Mouse (Mus musculus) limb, embryonic 12.5 days (tissue): ENCODE measurements around the gene Vma21. TPM values are rescaled to one million over a fixed set of nuclear protein-coding genes. Genes with fewer than 3 reads are reported as not detected.

Experiments used
- ATAC-seq: fragments of 200-750 bp; cut with Nextera tagmentation; 2 replicates; pipeline ENCODE4 v1.8.0; 2017; ENCODE audit warnings: low read depth, moderate TSS enrichment; ENCODE audit not compliant: insufficient number of reproducible peaks, insufficient read depth, low FRiP score, low TSS enrichment
- H3K27ac ChIP-seq: fragments of 300-500 bp; sonication (generic); 2 replicates; pipeline ENCODE4 v1.5.1; 2016; ENCODE audit warnings: mild to moderate bottlenecking, moderate library complexity
- H3K27me3 ChIP-seq: fragments of 300-500 bp; sonication (generic); 2 replicates; pipeline ENCODE4 v1.6.1; 2016; ENCODE audit warnings: mild to moderate bottlenecking, moderate library complexity
- H3K36me3 ChIP-seq: fragments of 300-500 bp; sonication (generic); 2 replicates; pipeline ENCODE4 v1.6.1; 2016; ENCODE audit warnings: mild to moderate bottlenecking, moderate library complexity
- H3K4me1 ChIP-seq: fragments of 300-500 bp; sonication (generic); replicated peaks from 2 replicates; pipeline ENCODE4 v1.6.1; 2016
- H3K4me2 ChIP-seq: fragments of 300-500 bp; sonication (generic); 2 replicates; pipeline ENCODE4 v1.6.1; 2016; ENCODE audit warnings: mild to moderate bottlenecking, moderate library complexity
- H3K4me3 ChIP-seq: fragments of 300-500 bp; sonication (generic); replicated peaks from 2 replicates; pipeline ENCODE4 v1.5.1; 2016; ENCODE audit warnings: mild to moderate bottlenecking
- H3K9ac ChIP-seq: fragments of 300-500 bp; sonication (generic); replicated peaks from 2 replicates; pipeline ENCODE4 v1.6.1; 2016; ENCODE audit warnings: mild to moderate bottlenecking, moderate library complexity
- H3K9me3 ChIP-seq: fragments of 300-500 bp; sonication (generic); 2 replicates; pipeline ENCODE4 v1.6.1; 2016; ENCODE audit warnings: mild to moderate bottlenecking, moderate library complexity
- WGBS: fragments of 180-500 bp; shearing (Covaris S2); methylation state at CpG from one replicate; pipeline ENCODE4 v1.1.7; 2016; 5-methylcytosine and 5-hydroxymethylcytosine counted together
- polyA plus RNA-seq: library from polyadenylated mRNA; unstranded; fragments of >200 nt; fragmentation: Nextera tagmentation; extraction: Ambion mirVana; gene quantifications from 2 replicates; pipeline ENCODE4 v1.2.1, GENCODE M21; 2016

Vma21 gene
- 38.6 and 41.1 TPM in 2 replicates for polyA plus RNA-seq

DNA sequence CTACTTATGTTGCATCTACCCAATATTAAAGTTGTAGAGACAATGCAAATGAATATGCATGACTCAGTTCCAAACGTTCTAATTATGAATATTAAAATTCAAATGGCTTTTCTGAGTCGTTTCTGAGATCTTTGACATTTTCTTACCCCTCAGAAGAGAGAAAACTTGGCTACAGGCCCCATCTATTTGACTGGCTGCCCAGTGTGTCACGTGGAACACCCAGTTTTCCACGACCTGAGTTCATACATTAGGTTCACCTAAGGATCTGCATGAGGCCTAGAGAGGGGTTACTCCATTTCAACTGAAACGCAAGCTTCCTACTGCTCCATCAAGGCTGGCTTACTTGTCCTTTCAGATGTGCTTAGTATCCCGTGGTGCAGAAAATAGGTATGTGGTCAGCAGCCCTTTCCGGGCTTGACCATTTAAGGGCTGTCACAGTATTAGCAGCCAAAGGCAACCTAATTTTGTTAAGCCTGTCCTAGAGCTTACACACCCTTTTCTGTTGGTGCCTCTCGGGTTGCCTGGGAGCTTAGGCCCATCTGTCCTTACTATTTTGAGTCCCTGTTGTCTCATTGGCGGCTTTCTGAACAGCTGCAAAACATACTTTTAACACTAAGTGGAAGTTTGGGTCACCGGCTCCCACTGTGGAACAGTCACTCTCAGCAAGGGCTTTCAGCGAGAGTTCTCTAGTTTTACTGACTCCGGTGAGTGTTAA, at the start of gene Vma21:
Gene Vma21, plus strand, starts transcription at position 294 of the 715 bp plus-strand sequence.
- no peaks in the 10 kb centered on the region for H3K9me3 ChIP-seq
- peak within 1 kb of the TSS; percentile 63 for H3K4me3 ChIP-seq
- peaks cover 9% of the 10 kb centered on the region for H3K27me3 ChIP-seq
- H3K9ac ChIP-seq = peak within 1 kb of the TSS; percentile 72
- peak within 1 kb of the TSS; percentile 83 for H3K27ac ChIP-seq
- H3K4me2 ChIP-seq = peak within 1 kb of the TSS; percentile 54
- ATAC-seq = no peak; the same call in 1 of the 2 replicates
- no peaks in the 10 kb centered on the region for H3K4me1 ChIP-seq
- no peaks in the 10 kb centered on the region for H3K36me3 ChIP-seq
- WGBS = 43% methylated on average over 12 of the region's 12 CpGs

- no peaks in the 10 kb centered on the region for H3K9me3 ChIP-seq
- no peaks in the 10 kb centered on the region for H3K4me1 ChIP-seq
- no peaks in the 10 kb centered on the region for H3K36me3 ChIP-seq
- 55% methylated on average over 1 of the region's 1 CpGs for WGBS
- H3K27ac ChIP-seq = no peak overlapping the region
- no peak for ATAC-seq
- H3K4me2 ChIP-seq = no peak overlapping the region
- no peak overlapping the region for H3K4me3 ChIP-seq
- H3K9ac ChIP-seq = no peak overlapping the region
- H3K27me3 ChIP-seq = no peaks in the 10 kb centered on the region
Measured at GRCm38 (mm10) chrX:71767909-71768308, 47.8 kb upstream of the Vma21 start.

DNA sequence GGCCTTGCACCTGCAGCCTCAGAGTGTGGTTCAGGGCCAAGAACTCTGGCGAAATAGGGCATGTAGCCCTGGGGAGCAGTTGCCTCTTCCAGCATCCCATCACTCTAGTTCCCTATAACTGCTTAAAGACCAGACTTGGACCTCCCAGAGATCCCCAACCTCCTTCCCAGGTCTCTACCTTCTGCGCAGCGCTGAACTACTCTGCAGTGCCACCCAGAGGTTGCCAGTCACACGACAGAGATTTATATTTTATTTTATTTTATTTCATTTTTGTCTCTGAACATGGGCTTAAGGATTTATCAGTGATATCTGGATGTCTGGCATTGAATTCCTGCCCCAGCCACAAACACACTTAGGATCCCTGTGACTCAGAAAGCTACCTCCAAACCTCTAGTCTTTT, 24.6 kb upstream of the Vma21 start:
- no peak overlapping the region for H3K4me3 ChIP-seq
- H3K36me3 ChIP-seq = no peaks in the 10 kb centered on the region
- H3K27ac ChIP-seq = no peak overlapping the region
- no peaks in the 10 kb centered on the region for H3K27me3 ChIP-seq
- H3K9me3 ChIP-seq = no peaks in the 10 kb centered on the region
- H3K9ac ChIP-seq = no peak overlapping the region
- H3K4me2 ChIP-seq = no peak overlapping the region
- ATAC-seq = no peak
- 10% methylated on average over 4 of the region's 4 CpGs for WGBS
- H3K4me1 ChIP-seq = no peaks in the 10 kb centered on the region

DNA sequence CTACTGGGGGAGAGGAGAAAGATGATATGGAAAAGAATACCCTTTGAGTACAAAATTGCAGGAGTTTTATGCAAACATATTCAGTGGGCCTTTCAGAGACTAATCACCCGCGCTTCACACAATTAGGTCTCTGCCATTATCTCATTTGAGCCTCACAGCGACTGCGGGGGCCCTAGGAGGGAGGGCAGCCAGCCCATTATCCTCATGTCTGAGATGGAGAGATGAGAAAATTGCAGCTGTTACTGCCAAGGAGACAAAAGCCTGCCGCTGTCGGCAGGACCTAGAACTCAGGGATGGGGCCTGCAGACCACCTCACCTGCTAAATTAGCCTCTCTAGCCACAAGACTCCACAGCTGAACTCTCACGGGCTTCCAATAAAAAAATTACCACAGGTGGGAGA, 18.0 kb upstream of the Vma21 start:
- Histone ChIP-seq H3K9ac (no peak overlapping the region), H3K4me1 (no peaks in the 10 kb centered on the region), H3K4me2 (no peak overlapping the region), H3K36me3 (no peaks in the 10 kb centered on the region), H3K27ac (no peak overlapping the region), H3K27me3 (peaks cover 9% of the 10 kb centered on the region), H3K9me3 (no peaks in the 10 kb centered on the region), H3K4me3 (no peak overlapping the region)
- WGBS = 66% methylated on average over 7 of the region's 7 CpGs
- no peak for ATAC-seq

- no peak overlapping the region for H3K9ac ChIP-seq
- ATAC-seq = no peak
- no peaks in the 10 kb centered on the region for H3K9me3 ChIP-seq
- H3K27ac ChIP-seq = no peak overlapping the region
- no peaks in the 10 kb centered on the region for H3K4me1 ChIP-seq
- H3K36me3 ChIP-seq = no peaks in the 10 kb centered on the region
- 56% methylated on average over 5 of the region's 5 CpGs for WGBS
- no peak overlapping the region for H3K4me3 ChIP-seq
- H3K4me2 ChIP-seq = no peak overlapping the region
- H3K27me3 ChIP-seq = peaks cover 9% of the 10 kb centered on the region
Measured at GRCm38 (mm10) chrX:71798883-71799282, 16.8 kb upstream of the Vma21 start.

GRCm38 (mm10) chrX:71811966-71812835, 3.5 kb upstream of the Vma21 start:
- 31% methylated on average over 5 of the region's 5 CpGs for WGBS
- Histone ChIP-seq H3K9me3 (no peaks in the 10 kb centered on the region), H3K4me3 (no peak overlapping the region), H3K9ac (no peak overlapping the region), H3K4me1 (no peaks in the 10 kb centered on the region), H3K27ac (no peak overlapping the region), H3K36me3 (no peaks in the 10 kb centered on the region), H3K4me2 (no peak overlapping the region), H3K27me3 (peaks cover 9% of the 10 kb centered on the region)
- no peak for ATAC-seq

GRCm38 (mm10) chrX:71816401-71816857, 705 bp downstream of the Vma21 start:
- peaks cover 9% of the 10 kb centered on the region for H3K27me3 ChIP-seq
- no peaks in the 10 kb centered on the region for H3K36me3 ChIP-seq
- H3K9me3 ChIP-seq = no peaks in the 10 kb centered on the region
- peak overlapping the region; percentile 72 for H3K9ac ChIP-seq
- H3K4me3 ChIP-seq = peak overlapping the region; percentile 63
- 17% methylated on average over 52 of the region's 52 CpGs for WGBS
- peak; percentile 95 for ATAC-seq
- peak overlapping the region; percentile 54 for H3K4me2 ChIP-seq
- H3K27ac ChIP-seq = peak overlapping the region; percentile 83
- no peaks in the 10 kb centered on the region for H3K4me1 ChIP-seq

- Histone ChIP-seq H3K27ac (peak overlapping the region; percentile 83; the same call in 1 of the 2 replicates), H3K4me1 (no peaks in the 10 kb centered on the region), H3K27me3 (peaks cover 9% of the 10 kb centered on the region), H3K4me3 (peak overlapping the region; percentile 63), H3K4me2 (peak overlapping the region; percentile 54), H3K36me3 (no peaks in the 10 kb centered on the region), H3K9me3 (no peaks in the 10 kb centered on the region), H3K9ac (peak overlapping the region; percentile 72)
- ATAC-seq = no peak; the same call in 1 of the 2 replicates
- WGBS = 7% methylated on average over 14 of the region's 14 CpGs
Measured at GRCm38 (mm10) chrX:71816931-71817361, 1.2 kb downstream of the Vma21 start.

DNA sequence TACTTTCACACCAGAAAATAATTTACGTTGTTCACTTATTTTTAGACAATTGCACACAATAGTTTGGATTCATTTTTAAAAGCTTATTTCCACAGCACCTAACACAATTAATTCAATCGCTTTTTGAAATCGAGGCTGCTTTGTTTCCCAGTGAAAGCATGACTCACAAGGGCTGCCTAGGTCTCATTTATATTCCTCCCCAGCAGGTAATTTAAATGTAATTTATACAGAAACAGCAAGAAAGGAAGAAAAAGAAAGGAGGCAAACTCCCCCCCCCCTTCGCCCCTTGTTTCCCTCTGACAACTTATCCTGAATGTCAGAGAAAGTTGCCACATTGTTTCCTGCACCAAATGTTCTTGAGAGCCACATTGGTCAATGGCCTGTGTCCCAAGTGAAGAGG, 23.2 kb downstream of the Vma21 start:
- no peak overlapping the region for H3K4me3 ChIP-seq
- no peak for ATAC-seq
- H3K27ac ChIP-seq = no peak overlapping the region
- H3K36me3 ChIP-seq = no peaks in the 10 kb centered on the region
- no peak overlapping the region for H3K4me2 ChIP-seq
- H3K27me3 ChIP-seq = no peaks in the 10 kb centered on the region
- no peaks in the 10 kb centered on the region for H3K4me1 ChIP-seq
- H3K9me3 ChIP-seq = no peaks in the 10 kb centered on the region
- WGBS = 82% methylated on average over 4 of the region's 4 CpGs
- no peak overlapping the region for H3K9ac ChIP-seq

GRCm38 (mm10) chrX:71846696-71847095, 31.0 kb downstream of the Vma21 start:
- Histone ChIP-seq H3K27ac (no peak overlapping the region), H3K36me3 (no peaks in the 10 kb centered on the region), H3K4me2 (no peak overlapping the region), H3K4me3 (no peak overlapping the region), H3K27me3 (no peaks in the 10 kb centered on the region), H3K9ac (no peak overlapping the region), H3K4me1 (no peaks in the 10 kb centered on the region), H3K9me3 (no peaks in the 10 kb centered on the region)
- no peak for ATAC-seq
- 90% methylated on average over 4 of the region's 4 CpGs for WGBS

- Histone ChIP-seq H3K27ac (no peak overlapping the region), H3K9ac (no peak overlapping the region), H3K4me2 (no peak overlapping the region), H3K4me1 (no peaks in the 10 kb centered on the region), H3K36me3 (no peaks in the 10 kb centered on the region), H3K4me3 (no peak overlapping the region), H3K27me3 (no peaks in the 10 kb centered on the region), H3K9me3 (no peaks in the 10 kb centered on the region)
- no peak for ATAC-seq
Measured at GRCm38 (mm10) chrX:71853798-71854197, 38.1 kb downstream of the Vma21 start.
